Mouse (Mus musculus) midbrain, embryonic 12.5 days (tissue): ENCODE results near the gene Cx3cl1. TPM values are rescaled to one million over a fixed set of nuclear protein-coding genes. Genes with fewer than 3 reads are reported as not detected.
A peak's percentile ranks its signal among the peaks of the same experiment; 100 is the strongest.

ENCODE experiments used
- ATAC-seq: fragments of 200-750 bp; cut with Nextera tagmentation; 2 replicates; pipeline ENCODE4 v1.8.0; 2017; ENCODE audit warnings: low read depth, moderate TSS enrichment, moderate library complexity; ENCODE audit not compliant: low FRiP score
- H3K27ac ChIP-seq: fragments of 300-500 bp; sonication (generic); replicated peaks from 2 replicates; pipeline ENCODE4 v1.5.1; 2016; ENCODE audit warnings: mild to moderate bottlenecking
- H3K27me3 ChIP-seq: fragments of 300-500 bp; sonication (generic); 2 replicates; pipeline ENCODE4 v1.6.1; 2016; ENCODE audit warnings: mild to moderate bottlenecking
- H3K36me3 ChIP-seq: fragments of 300-500 bp; sonication (generic); 2 replicates; pipeline ENCODE4 v1.6.1; 2016
- H3K4me1 ChIP-seq: fragments of 300-500 bp; sonication (generic); 2 replicates; pipeline ENCODE4 v1.6.1; 2016
- H3K4me2 ChIP-seq: fragments of 300-500 bp; sonication (generic); replicated peaks from 2 replicates; pipeline ENCODE4 v1.6.1; 2016; ENCODE audit warnings: mild to moderate bottlenecking, moderate library complexity
- H3K4me3 ChIP-seq: fragments of 300-500 bp; sonication (generic); 2 replicates; pipeline ENCODE4 v1.5.1; 2016; ENCODE audit warnings: mild to moderate bottlenecking
- H3K9ac ChIP-seq: fragments of 300-500 bp; sonication (generic); replicated peaks from 2 replicates; pipeline ENCODE4 v1.6.1; 2016; ENCODE audit warnings: mild to moderate bottlenecking, moderate library complexity
- H3K9me3 ChIP-seq: fragments of 300-500 bp; sonication (generic); 2 replicates; pipeline ENCODE4 v1.6.1; 2016; ENCODE audit warnings: mild to moderate bottlenecking
- WGBS: fragments of 180-500 bp; shearing (Covaris S2); methylation state at CpG from one replicate; pipeline ENCODE4 v1.1.7; 2016; 5-methylcytosine and 5-hydroxymethylcytosine counted together
- polyA plus RNA-seq: library from polyadenylated mRNA; unstranded; fragments of >200 nt; fragmentation: Nextera tagmentation; extraction: Ambion mirVana; gene quantifications from 2 replicates; pipeline ENCODE4 v1.2.1, GENCODE M21; 2016

The Cx3cl1 gene
- polyA plus RNA-seq, 1 experiment from 2014 or later: 8.2 TPM

GRCm38 (mm10) chr8:94807506-94807905 lies 35.7 kb downstream of the Cx3cl1 start:
- 0 out of 2 replicates have a peak, but pooled peaks cover 3% of the 10 kb centered on the region for H3K27me3 ChIP-seq
- H3K9me3 ChIP-seq: no peaks in the 10 kb centered on the region
- H3K9ac ChIP-seq: no peak overlapping the region
- no peak for ATAC-seq
- H3K4me3 ChIP-seq: no peak overlapping the region
- H3K27ac ChIP-seq: no peak overlapping the region
- no peak overlapping the region for H3K4me2 ChIP-seq
- H3K4me1 ChIP-seq: peaks cover 6% of the 10 kb centered on the region
- WGBS: 58% methylated on average over 7 of the region's 7 CpGs
- H3K36me3 ChIP-seq: no peaks in the 10 kb centered on the region

GRCm38 (mm10) chr8:94808372-94808771 lies 36.6 kb downstream of the Cx3cl1 start:
- WGBS: 84% methylated on average over 6 of the region's 6 CpGs
- H3K36me3 ChIP-seq: no peaks in the 10 kb centered on the region
- H3K27me3 ChIP-seq: 0 out of 2 replicates have a peak, but pooled peaks cover 3% of the 10 kb centered on the region
- no peaks in the 10 kb centered on the region for H3K9me3 ChIP-seq
- H3K27ac ChIP-seq: no peak overlapping the region
- ATAC-seq: no peak
- peaks cover 8% of the 10 kb centered on the region for H3K4me1 ChIP-seq
- no peak overlapping the region for H3K4me3 ChIP-seq
- no peak overlapping the region for H3K9ac ChIP-seq
- no peak overlapping the region for H3K4me2 ChIP-seq

GRCm38 (mm10) chr8:94810153-94810552 lies 38.3 kb downstream of the Cx3cl1 start, which contains the start of gene Ccl17:
TSS of gene Ccl17 (plus strand) at chr8:94810453.
- 0 out of 2 replicates have a peak, but pooled peaks cover 3% of the 10 kb centered on the region for H3K27me3 ChIP-seq
- no peaks in the 10 kb centered on the region for H3K9me3 ChIP-seq
- no peak within 1 kb of the TSS for H3K27ac ChIP-seq
- no peak within 1 kb of the TSS for H3K4me3 ChIP-seq
- no peaks in the 10 kb centered on the region for H3K36me3 ChIP-seq
- ATAC-seq: no peak
- H3K4me1 ChIP-seq: peaks cover 8% of the 10 kb centered on the region
- WGBS: 70% methylated on average over 3 of the region's 3 CpGs
- no peak within 1 kb of the TSS for H3K4me2 ChIP-seq
- no peak within 1 kb of the TSS for H3K9ac ChIP-seq

- no peaks in the 10 kb centered on the region for H3K9me3 ChIP-seq
- H3K27ac ChIP-seq: no peak overlapping the region
- H3K4me2 ChIP-seq: no peak overlapping the region
- H3K9ac ChIP-seq: no peak overlapping the region
- 88% methylated on average over 5 of the region's 5 CpGs for WGBS
- no peaks in the 10 kb centered on the region for H3K36me3 ChIP-seq
- 0 out of 2 replicates have a peak, but pooled peaks cover 3% of the 10 kb centered on the region for H3K27me3 ChIP-seq
- ATAC-seq: no peak
- H3K4me1 ChIP-seq: peaks cover 8% of the 10 kb centered on the region
- H3K4me3 ChIP-seq: no peak overlapping the region
These were observed 39.0 kb downstream of the Cx3cl1 start for GRCm38 (mm10) chr8:94810855-94811254.

GRCm38 (mm10) chr8:94811654-94812053 lies 39.8 kb downstream of the Cx3cl1 start:
- Histone ChIP-seq H3K27ac (no peak overlapping the region), H3K27me3 (0 out of 2 replicates have a peak, but pooled peaks cover 3% of the 10 kb centered on the region), H3K4me1 (peaks cover 5% of the 10 kb centered on the region), H3K36me3 (no peaks in the 10 kb centered on the region), H3K4me2 (no peak overlapping the region), H3K9me3 (no peaks in the 10 kb centered on the region), H3K9ac (no peak overlapping the region), H3K4me3 (no peak overlapping the region)
- WGBS: 75% methylated on average over 6 of the region's 6 CpGs
- no peak for ATAC-seq

GRCm38 (mm10) chr8:94812645-94813098 lies 40.9 kb downstream of the Cx3cl1 start:
- no peaks in the 10 kb centered on the region for H3K9me3 ChIP-seq
- H3K36me3 ChIP-seq: no peaks in the 10 kb centered on the region
- peak overlapping the region; percentile 42 for H3K4me2 ChIP-seq
- peaks cover 5% of the 10 kb centered on the region for H3K4me1 ChIP-seq
- H3K9ac ChIP-seq: no peak overlapping the region; the same call in 1 of the 2 replicates
- 0 out of 2 replicates have a peak, but pooled peaks cover 3% of the 10 kb centered on the region for H3K27me3 ChIP-seq
- WGBS: 23% methylated on average over 6 of the region's 6 CpGs
- no peak overlapping the region; the same call in 1 of the 2 replicates for H3K27ac ChIP-seq
- peak overlapping the region; percentile 20; the same call in 1 of the 2 replicates for H3K4me3 ChIP-seq
- peak; percentile 67 for ATAC-seq

- H3K36me3 ChIP-seq: no peaks in the 10 kb centered on the region
- no peak overlapping the region for H3K4me2 ChIP-seq
- no peaks in the 10 kb centered on the region for H3K9me3 ChIP-seq
- peaks cover 5% of the 10 kb centered on the region for H3K4me1 ChIP-seq
- no peak overlapping the region for H3K4me3 ChIP-seq
- H3K9ac ChIP-seq: no peak overlapping the region
- 0 out of 2 replicates have a peak, but pooled peaks cover 3% of the 10 kb centered on the region for H3K27me3 ChIP-seq
- H3K27ac ChIP-seq: no peak overlapping the region
- WGBS: 0% methylated on average over 1 of the region's 1 CpGs
- ATAC-seq: no peak
These were observed 42.7 kb downstream of the Cx3cl1 start for GRCm38 (mm10) chr8:94814556-94814955.

GRCm38 (mm10) chr8:94817933-94818332 lies 46.1 kb downstream of the Cx3cl1 start:
- no peak overlapping the region for H3K27ac ChIP-seq
- 94% methylated on average over 11 of the region's 11 CpGs for WGBS
- no peak overlapping the region for H3K4me3 ChIP-seq
- no peak overlapping the region for H3K9ac ChIP-seq
- no peaks in the 10 kb centered on the region for H3K4me1 ChIP-seq
- no peak overlapping the region for H3K4me2 ChIP-seq
- no peak for ATAC-seq
- no peaks in the 10 kb centered on the region for H3K27me3 ChIP-seq
- H3K36me3 ChIP-seq: peaks cover 29% of the 10 kb centered on the region
- H3K9me3 ChIP-seq: no peaks in the 10 kb centered on the region

- H3K4me2 ChIP-seq: no peak overlapping the region
- H3K36me3 ChIP-seq: peaks cover 46% of the 10 kb centered on the region
- 88% methylated on average over 6 of the region's 6 CpGs for WGBS
- no peak overlapping the region for H3K4me3 ChIP-seq
- no peaks in the 10 kb centered on the region for H3K4me1 ChIP-seq
- H3K9me3 ChIP-seq: no peaks in the 10 kb centered on the region
- H3K27me3 ChIP-seq: no peaks in the 10 kb centered on the region
- no peak for ATAC-seq
- no peak overlapping the region for H3K27ac ChIP-seq
- no peak overlapping the region for H3K9ac ChIP-seq
These were observed 47.9 kb downstream of the Cx3cl1 start for GRCm38 (mm10) chr8:94819671-94820179.

- Histone ChIP-seq H3K9me3 (no peaks in the 10 kb centered on the region), H3K4me1 (no peaks in the 10 kb centered on the region), H3K27me3 (no peaks in the 10 kb centered on the region), H3K4me3 (no peak overlapping the region), H3K27ac (no peak overlapping the region), H3K9ac (no peak overlapping the region), H3K36me3 (peaks cover 53% of the 10 kb centered on the region), H3K4me2 (no peak overlapping the region)
- no peak for ATAC-seq
- 95% methylated on average over 7 of the region's 7 CpGs for WGBS
These were observed 48.7 kb downstream of the Cx3cl1 start for GRCm38 (mm10) chr8:94820553-94820952.

GRCm38 (mm10) chr8:94821381-94821780 lies 49.6 kb downstream of the Cx3cl1 start:
- Histone ChIP-seq H3K27me3 (no peaks in the 10 kb centered on the region), H3K9ac (no peak overlapping the region), H3K4me3 (no peak overlapping the region), H3K27ac (no peak overlapping the region), H3K36me3 (peaks cover 55% of the 10 kb centered on the region), H3K9me3 (no peaks in the 10 kb centered on the region), H3K4me2 (no peak overlapping the region), H3K4me1 (no peaks in the 10 kb centered on the region)
- no peak for ATAC-seq
- 79% methylated on average over 2 of the region's 2 CpGs for WGBS

- H3K27me3 ChIP-seq: no peaks in the 10 kb centered on the region
- 84% methylated on average over 23 of the region's 23 CpGs for WGBS
- no peak overlapping the region for H3K4me3 ChIP-seq
- no peaks in the 10 kb centered on the region for H3K9me3 ChIP-seq
- H3K4me1 ChIP-seq: no peaks in the 10 kb centered on the region
- H3K9ac ChIP-seq: no peak overlapping the region
- no peak overlapping the region for H3K27ac ChIP-seq
- no peak overlapping the region for H3K4me2 ChIP-seq
- peak; percentile 52; the same call in 1 of the 2 replicates for ATAC-seq
- H3K36me3 ChIP-seq: peaks cover 67% of the 10 kb centered on the region
These were observed 51.1 kb downstream of the Cx3cl1 start for GRCm38 (mm10) chr8:94822637-94823560.
